Mouse (Mus musculus): ENCODE measurements around the gene Fut2. TPM values are rescaled to one million over a fixed set of nuclear protein-coding genes. Genes with fewer than 3 reads are reported as not detected.

Fut2 gene
- total and polyA plus RNA-seq, 3 experiments: not detected

DNA sequence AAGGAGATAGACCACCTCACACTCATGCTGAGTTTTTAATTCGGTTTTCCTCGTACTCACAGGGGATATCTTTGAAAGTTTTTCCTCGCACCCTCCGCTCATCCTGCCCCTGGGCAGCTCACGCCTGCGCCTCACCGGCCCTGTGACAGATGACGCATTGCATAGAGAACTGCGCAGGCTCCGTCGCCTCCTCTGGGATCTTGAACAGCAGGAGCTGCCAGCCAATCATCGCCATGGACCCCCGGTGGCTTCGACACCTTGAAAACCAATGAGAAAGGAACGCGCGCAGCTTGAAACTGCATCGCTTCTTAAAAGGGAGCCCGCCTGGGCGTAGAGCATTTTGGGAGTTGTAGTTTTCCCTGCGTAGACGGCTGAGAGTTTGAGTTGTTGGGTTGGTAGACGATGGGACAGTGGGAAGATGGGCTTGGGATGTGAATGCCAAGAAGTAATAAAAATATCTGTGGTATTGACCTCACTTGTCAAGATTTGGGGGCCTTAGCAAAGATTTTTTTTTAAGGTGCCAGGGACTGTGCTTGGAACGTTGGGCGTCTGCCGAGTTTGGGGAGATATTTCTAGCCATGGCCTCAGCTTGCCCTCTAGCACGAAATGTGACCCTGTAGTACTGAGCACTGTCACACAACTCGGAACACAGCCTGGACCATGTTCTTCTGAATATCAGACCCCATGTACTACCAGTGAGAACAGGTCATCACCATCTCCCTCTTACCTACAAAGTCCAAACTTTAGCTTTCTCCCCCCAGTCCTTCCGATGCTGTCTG is 27.4 kb downstream of the Fut2 start:
- Histone ChIP-seq H3K9me3 (replicated peaks; ENCODE audit: low read length) (peaks cover 10% of the 10 kb centered on the region), H3K27ac (ENCODE audit: insufficient read depth, low read depth) (no peak overlapping the region), H3K27me3 (replicated peaks) (no peaks in the 10 kb centered on the region), H3K9ac (ENCODE audit: insufficient read depth, low read depth) (no peak overlapping the region), H3K4me2 (ENCODE audit: insufficient read depth, low read depth, poor library complexity, severe bottlenecking) (no peak overlapping the region), H3K4me3 (replicated peaks in 1 of 3; ENCODE audit: low read depth in 2 of 3, low read length in 2 of 3, poor library complexity in 1 of 3) (no peak overlapping the region), H3K79me2 (replicated peaks; ENCODE audit: control insufficient read depth, extremely low read depth, insufficient read depth, poor library complexity, severe bottlenecking) (no peaks in the 10 kb centered on the region), H3K36me3 (replicated peaks in 1 of 2; ENCODE audit: control insufficient read depth in 1 of 2, insufficient read depth in 1 of 2, low read length in 1 of 2) (peaks cover 0 to 14% of the 10 kb centered on the region in 2 experiments), H3K4me1 (ENCODE audit: control insufficient read depth in 1 of 2, insufficient read depth in 2 of 2) (peaks cover 23 to 91% of the 10 kb centered on the region in 2 experiments)
- dilution Hi-C loops (cut with MboI; ENCODE audit: extremely low pct_ligation_motif_present, extremely low pct_unique_long_range_greater_than_20kb, low sequenced_read_pairs): no loop called here
- DNase-seq (ENCODE audit: extremely low read depth): no peak
- TF ChIP-seq HCFC1 (IDR thresholded peaks at IDR 0.05; ENCODE audit: low read depth, low read length) (peak; percentile 22; the same call in 1 of the 2 replicates), ELF1 (IDR thresholded peaks at IDR 0.05; ENCODE audit: low read depth, low read length) (no peak)
- in situ Hi-C loops (cut with MboI; ENCODE audit: low pct_ligation_motif_present, low pct_unique_long_range_greater_than_20kb, low sequenced_read_pairs): loop anchor here (5.0 kb wide), 1 partner anchor 43 kb away; the partner anchor contains the start of gene Ntn5

DNA sequence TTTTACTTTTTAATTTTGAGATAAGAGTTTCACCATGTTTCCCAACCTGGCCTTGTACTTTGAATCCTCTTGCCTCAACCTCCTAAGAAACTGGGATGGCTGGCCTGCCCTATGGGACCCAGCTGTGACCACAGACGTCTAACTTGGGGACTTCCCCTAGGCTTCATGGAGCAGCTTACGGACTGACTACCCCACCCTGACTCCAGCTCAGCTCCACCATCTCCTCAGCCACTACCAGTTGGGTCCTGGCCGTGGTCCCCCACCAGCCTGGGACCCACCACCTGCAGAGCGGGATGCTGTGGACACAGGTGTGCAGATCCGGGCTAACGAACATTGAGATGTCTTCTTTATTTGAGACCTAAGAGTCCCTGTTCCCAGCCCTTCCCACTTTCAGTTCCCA is 28.5 kb downstream of the Fut2 start:
- TF ChIP-seq NRF1 (IDR thresholded peaks at IDR 0.05; ENCODE audit: low read depth, low read length) (no peak), ETS1 (conservative IDR thresholded peaks at IDR 0.05; ENCODE audit: low read depth, low read length) (peak; percentile 27), IRF4 (IDR thresholded peaks at IDR 0.05; ENCODE audit: low read depth, low read length) (peak; percentile 51; the same call in 1 of the 2 replicates), EP300 (IDR thresholded peaks at IDR 0.05; ENCODE audit: low read length) (peak; percentile 26; the same call in 1 of the 2 replicates), TCF12 (IDR thresholded peaks at IDR 0.05; ENCODE audit: low read depth, low read length) (peak; percentile 39; the same call in 1 of the 2 replicates), MAX (IDR thresholded peaks at IDR 0.05; ENCODE audit: low read length) (no peak), PAX5 (IDR thresholded peaks at IDR 0.05; ENCODE audit: low read length) (no peak)
- DNase-seq (ENCODE audit: extremely low read depth): peak; percentile 48
- H3K4me1 ChIP-seq (ENCODE audit: control insufficient read depth in 1 of 2, insufficient read depth in 2 of 2): peaks cover 20 to 83% of the 10 kb centered on the region in 2 experiments
- no peak overlapping the region for H3K4me3 ChIP-seq (replicated peaks in 1 of 3; ENCODE audit: low read depth in 2 of 3, low read length in 2 of 3, poor library complexity in 1 of 3)
- no peak overlapping the region for H3K4me2 ChIP-seq (ENCODE audit: insufficient read depth, low read depth, poor library complexity, severe bottlenecking)
- dilution Hi-C loops (cut with MboI; ENCODE audit: extremely low pct_ligation_motif_present, extremely low pct_unique_long_range_greater_than_20kb, low sequenced_read_pairs): no loop called here
- H3K79me2 ChIP-seq (replicated peaks; ENCODE audit: control insufficient read depth, extremely low read depth, insufficient read depth, poor library complexity, severe bottlenecking): no peaks in the 10 kb centered on the region
- in situ Hi-C loops (cut with MboI; ENCODE audit: low pct_ligation_motif_present, low pct_unique_long_range_greater_than_20kb, low sequenced_read_pairs): loop anchor here (5.0 kb wide), 1 partner anchor 45 kb away; the partner anchor contains the start of gene Ntn5
- peaks cover 0 to 14% of the 10 kb centered on the region in 2 experiments for H3K36me3 ChIP-seq (replicated peaks in 1 of 2; ENCODE audit: control insufficient read depth in 1 of 2, insufficient read depth in 1 of 2, low read length in 1 of 2)
- no peaks in the 10 kb centered on the region for H3K27me3 ChIP-seq (replicated peaks)
- H3K9me3 ChIP-seq (replicated peaks; ENCODE audit: low read length): peaks cover 10% of the 10 kb centered on the region
- no peak overlapping the region for H3K9ac ChIP-seq (ENCODE audit: insufficient read depth, low read depth)
- H3K27ac ChIP-seq (ENCODE audit: insufficient read depth, low read depth): no peak overlapping the region
